Mouse (Mus musculus) G1E-ER4 (cell line): Measurements from ENCODE around the gene Tmem87a. TPM values are rescaled to one million over a fixed set of nuclear protein-coding genes. Genes with fewer than 3 reads are reported as not detected.

Experiments used
- GATA1 ChIP-seq: IDR thresholded peaks from one replicate; pipeline ENCODE4 v1.8.0; 2012; ENCODE audit warnings: low read length, inconsistent platforms
- polyA plus RNA-seq: library from polyadenylated mRNA; stranded (reverse); fragments of >175 nt; gene quantifications from 2 replicates; pipeline ENCODE4 v1.2.3, GENCODE M21; 2012

The Tmem87a gene
- 0.45 and 0.57 TPM in 2 replicates for polyA plus RNA-seq

GRCm38 (mm10) chr2:120403986-120404822 is at the start of gene Tmem87a:
Gene Tmem87a (minus strand): TSS chr2:120404113.
- TF ChIP-seq GATA1, result no peak

GRCm38 (mm10) chr2:120452600-120452999 is 48.7 kb upstream of the Tmem87a start:
- no peak for TF ChIP-seq GATA1

DNA sequence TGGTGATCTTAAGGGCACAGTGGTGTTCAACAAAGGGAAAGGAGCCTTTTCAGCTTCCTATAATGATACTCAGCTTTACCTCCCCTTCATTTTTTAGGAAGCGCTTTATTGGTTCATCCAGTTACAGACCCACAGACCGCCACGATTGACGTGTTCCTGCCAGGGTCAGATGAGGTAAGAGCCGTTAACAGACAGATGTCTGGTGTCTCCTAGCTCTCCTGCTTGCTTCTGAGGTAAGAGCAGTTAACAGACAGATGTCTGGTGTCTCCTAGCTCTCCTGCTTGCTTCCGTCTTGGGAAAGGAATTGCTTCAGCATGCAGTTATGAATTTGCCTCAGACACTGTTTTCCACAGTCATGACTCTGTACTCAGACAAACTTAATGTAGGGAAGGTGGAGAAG is 46.8 kb upstream of the Tmem87a start:
- no peak for TF ChIP-seq GATA1

GRCm38 (mm10) chr2:120447306-120447705 is 43.4 kb upstream of the Tmem87a start:
- no peak for TF ChIP-seq GATA1

GRCm38 (mm10) chr2:120446373-120446772 is 42.5 kb upstream of the Tmem87a start:
- TF ChIP-seq GATA1, result no peak

DNA sequence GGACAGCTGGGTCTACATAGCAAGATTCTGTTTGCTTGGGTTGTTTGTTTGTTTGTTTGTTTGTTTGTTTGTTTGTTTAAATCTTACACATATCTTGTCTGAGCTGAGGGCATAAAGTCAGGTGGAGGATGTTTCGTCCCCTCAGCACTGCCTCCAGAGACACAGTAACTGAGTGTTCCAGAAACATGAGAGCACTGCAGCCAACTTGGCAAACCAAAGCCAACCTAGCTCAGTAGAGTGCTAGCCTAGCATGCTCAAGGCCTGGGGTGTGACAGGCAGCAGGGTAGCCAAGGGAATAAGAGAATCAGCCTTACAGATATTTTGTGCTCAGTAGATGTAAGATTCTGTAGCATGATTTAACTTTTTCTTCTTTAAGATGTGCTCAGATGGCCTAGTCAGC is 40.6 kb upstream of the Tmem87a start:
- no peak for TF ChIP-seq GATA1

DNA sequence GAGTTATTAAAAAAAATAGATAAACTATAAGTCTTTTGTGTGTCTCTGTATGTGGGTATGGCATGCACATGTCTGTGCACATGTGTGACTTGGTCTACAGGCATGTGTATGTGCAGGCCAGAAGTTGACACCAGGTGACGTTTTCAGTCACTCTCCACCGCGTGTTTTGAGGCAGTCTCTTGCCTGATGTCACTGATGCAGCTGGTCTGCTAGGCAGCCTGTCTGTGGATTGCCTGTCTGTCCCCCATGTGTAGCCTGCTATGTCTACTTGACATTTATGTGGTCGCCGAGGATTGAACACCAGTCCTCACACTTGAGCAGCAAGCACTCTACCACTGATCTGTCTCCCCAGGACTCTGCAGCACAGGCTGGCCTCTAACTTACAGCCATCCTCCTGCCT is 20.5 kb upstream of the Tmem87a start:
- no peak for TF ChIP-seq GATA1

GRCm38 (mm10) chr2:120414738-120415414 is 11.0 kb upstream of the Tmem87a start:
- TF ChIP-seq GATA1, result no peak

DNA sequence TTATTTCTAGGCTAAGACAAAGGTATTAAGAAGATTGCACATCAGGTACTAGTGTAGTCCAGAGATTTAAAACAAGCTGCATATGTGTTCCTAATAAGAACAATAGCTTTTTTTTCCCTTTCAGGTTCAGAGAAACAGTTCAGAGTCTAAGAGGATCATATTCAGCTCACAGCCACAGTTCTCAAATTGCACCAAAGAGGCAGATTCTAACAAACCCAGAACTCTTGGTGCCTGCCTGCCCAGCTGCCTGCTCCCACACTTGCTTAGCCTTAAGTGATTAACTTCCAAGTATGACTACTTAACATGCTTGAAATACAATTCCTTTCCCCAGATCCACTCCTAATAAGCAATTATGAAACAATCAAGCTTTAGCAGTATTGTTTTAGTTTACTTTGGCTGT is 10.2 kb upstream of the Tmem87a start:
- TF ChIP-seq GATA1, result no peak

GRCm38 (mm10) chr2:120411096-120411628 is 7.2 kb upstream of the Tmem87a start:
- no peak for TF ChIP-seq GATA1

- no peak for TF ChIP-seq GATA1
Observed at GRCm38 (mm10) chr2:120404823-120405765, 1.2 kb upstream of the Tmem87a start.

DNA sequence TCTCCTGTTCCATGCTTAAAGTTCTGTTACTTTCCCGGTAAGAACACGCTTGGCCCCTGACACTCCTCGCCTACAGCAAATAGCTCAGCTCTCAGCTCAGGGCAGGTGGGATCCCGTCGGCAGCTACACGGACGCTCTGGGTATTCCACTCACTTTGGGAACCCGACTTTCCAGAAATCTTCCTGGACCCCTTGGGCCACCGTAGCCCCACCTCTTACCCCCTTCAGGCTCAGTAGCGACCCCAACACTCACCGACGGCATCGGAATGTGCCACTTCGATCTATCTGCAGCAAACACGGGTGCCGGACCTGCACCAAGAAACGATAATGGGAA is 294 bp downstream of the Tmem87a start, which contains the start of gene Ganc:
Gene Ganc (plus strand): TSS at position 244 of the 333 bp plus-strand sequence.
- no peak for TF ChIP-seq GATA1

- no peak for TF ChIP-seq GATA1
Observed at GRCm38 (mm10) chr2:120402813-120403212, 1.1 kb downstream of the Tmem87a start.

- TF ChIP-seq GATA1, result no peak
Observed at GRCm38 (mm10) chr2:120397951-120398350, 6.0 kb downstream of the Tmem87a start.

DNA sequence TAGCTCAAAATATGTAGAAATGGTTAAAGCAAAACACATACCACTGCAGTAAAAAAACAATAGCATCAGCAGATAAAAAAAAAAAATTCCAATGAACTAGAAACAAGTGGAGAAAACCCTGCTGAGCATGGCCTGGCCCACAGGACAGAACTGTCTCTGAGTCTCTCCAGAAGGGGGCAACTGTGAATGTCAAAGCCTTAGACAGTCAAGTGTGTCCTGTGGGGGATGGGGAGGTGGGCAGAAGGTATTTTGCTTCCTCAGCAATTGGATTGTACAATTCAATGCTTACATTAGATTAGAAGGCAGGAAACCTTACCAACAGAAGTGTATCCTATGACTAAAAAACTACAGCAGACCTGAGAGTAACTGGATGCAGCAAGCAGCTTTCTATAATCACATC is 11.5 kb downstream of the Tmem87a start:
- no peak for TF ChIP-seq GATA1
